Mouse (Mus musculus) stomach, postnatal 0 days (tissue): ENCODE results near the gene Dyrk1a. TPM values are rescaled to one million over a fixed set of nuclear protein-coding genes. Genes with fewer than 3 reads are reported as not detected.
A peak's percentile ranks its signal among the peaks of the same experiment; 100 is the strongest.

Experiments used
- ATAC-seq: fragments of 200-750 bp; cut with Nextera tagmentation; 2 replicates; pipeline ENCODE4 v1.8.0; 2017; ENCODE audit not compliant: low FRiP score, low TSS enrichment
- DNase-seq: peaks from one replicate; pipeline ENCODE4 v3.0.0-alpha.2; 2016; ENCODE audit warnings: low spot score
- H3K27ac ChIP-seq: fragments of 300-500 bp; sonication (generic); replicated peaks from 2 replicates; pipeline ENCODE4 v1.5.1; 2014; ENCODE audit warnings: mild to moderate bottlenecking, control low read depth
- H3K27me3 ChIP-seq: fragments of 300-500 bp; sonication (generic); 2 replicates; pipeline ENCODE4 v1.6.1; 2014; ENCODE audit warnings: low read length; ENCODE audit not compliant: control insufficient read depth, insufficient read depth
- H3K36me3 ChIP-seq: fragments of 300-500 bp; sonication (generic); 2 replicates; pipeline ENCODE4 v1.6.1; 2014; ENCODE audit warnings: low read length, mixed read lengths; ENCODE audit not compliant: control insufficient read depth, insufficient read depth
- H3K4me1 ChIP-seq: fragments of 300-500 bp; sonication (generic); replicated peaks from 2 replicates; pipeline ENCODE4 v1.6.1; 2014; ENCODE audit warnings: antibody characterized with exemption; ENCODE audit not compliant: control insufficient read depth, insufficient read depth
- H3K4me2 ChIP-seq: fragments of 300-500 bp; sonication (generic); replicated peaks from 2 replicates; pipeline ENCODE4 v1.6.1; 2014; ENCODE audit warnings: low read depth, mild to moderate bottlenecking, control low read depth, moderate library complexity
- H3K4me3 ChIP-seq: fragments of 300-500 bp; sonication (generic); 2 replicates; pipeline ENCODE4 v1.5.1; 2014; ENCODE audit warnings: low read depth, low read length, control low read depth
- H3K9ac ChIP-seq: fragments of 300-500 bp; sonication (generic); 2 replicates; pipeline ENCODE4 v1.6.1; 2014; ENCODE audit warnings: mild to moderate bottlenecking, low read length, control low read depth, mixed read lengths
- H3K9me3 ChIP-seq: fragments of 300-500 bp; sonication (generic); 2 replicates; pipeline ENCODE4 v1.6.1; 2016; ENCODE audit warnings: low read length; ENCODE audit not compliant: control insufficient read depth
- CTCF ChIP-seq: IDR thresholded peaks from 2 replicates; pipeline ENCODE4 v1.5.1; 2016; ENCODE audit warnings: antibody characterized with exemption, low read depth, mild to moderate bottlenecking, moderate library complexity
- EP300 ChIP-seq: optimal IDR thresholded peaks from 2 replicates; pipeline ENCODE3; 2016; ENCODE audit warnings: antibody characterized with exemption
- WGBS: fragments of 180-500 bp; shearing (Covaris S2); extraction: QIAGEN DNeasy Blood & Tissue Kit; methylation state at CpG from one replicate; pipeline ENCODE4 v1.1.7; 2014; 5-methylcytosine and 5-hydroxymethylcytosine counted together
- polyA plus RNA-seq: library from polyadenylated mRNA; unstranded; fragments of >200 nt; fragmentation: Nextera tagmentation; extraction: Ambion mirVana; gene quantifications from 2 replicates; pipeline ENCODE4 v1.2.1, GENCODE M21; 2015

Dyrk1a gene
- polyA plus RNA-seq, 1 experiment from 2014 or later = 4.6 TPM

GRCm38 (mm10) chr16:94607468-94607867 lies 37.7 kb downstream of the Dyrk1a start:
- 23% methylated on average over 1 of the region's 1 CpGs for WGBS

DNA sequence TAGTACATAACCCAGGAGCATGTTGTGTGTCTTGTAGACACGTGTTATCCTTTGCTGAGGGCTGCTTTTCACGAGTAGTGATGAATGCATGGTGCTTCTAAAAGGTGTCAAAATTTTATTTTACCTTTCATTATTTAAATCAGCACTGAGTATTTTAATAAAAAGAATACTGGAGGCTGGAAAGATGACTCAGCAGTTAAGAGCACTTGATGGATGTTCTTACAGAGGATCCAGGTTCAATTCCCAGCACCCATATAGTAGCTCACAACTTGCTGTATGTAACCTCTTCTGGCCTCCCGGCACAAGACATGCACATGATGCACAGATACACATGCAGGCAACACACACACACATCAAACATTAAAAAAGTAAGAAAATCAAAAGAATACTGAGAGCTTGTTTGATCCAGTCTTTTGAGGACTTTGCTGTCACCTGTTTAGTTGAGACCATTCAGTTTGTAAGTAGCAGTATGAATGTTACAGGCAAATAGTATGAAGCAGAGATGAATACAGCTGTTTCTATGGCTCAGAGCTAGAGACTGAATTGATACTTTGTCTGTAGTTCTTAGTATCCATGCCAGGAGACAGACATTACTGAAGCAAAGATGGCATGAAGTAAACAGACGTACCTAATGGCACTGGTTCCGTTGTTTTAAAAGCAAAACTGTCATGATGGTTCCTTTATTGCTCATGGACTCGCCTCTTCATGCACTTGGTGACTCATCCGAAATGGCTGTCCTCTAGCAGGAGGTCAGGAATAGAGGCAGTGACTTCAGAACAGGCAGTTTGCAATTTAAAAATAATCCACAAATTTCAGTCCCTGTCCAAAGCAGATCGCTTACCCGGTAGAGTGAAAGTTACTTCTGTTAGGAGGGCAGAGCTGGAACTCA lies 39.1 kb downstream of the Dyrk1a start:
- H3K9me3 ChIP-seq = no peaks in the 10 kb centered on the region
- peak; percentile 50; the same call in 1 of the 2 replicates for ATAC-seq
- 0 out of 2 replicates have a peak overlapping the region, but pooled peaks have one; percentile 8 for H3K27ac ChIP-seq
- no peaks in the 10 kb centered on the region for H3K36me3 ChIP-seq
- TF ChIP-seq CTCF (no peak), EP300 (no peak)
- H3K4me1 ChIP-seq = peaks cover 5% of the 10 kb centered on the region; the same call in 1 of the 2 replicates
- H3K4me2 ChIP-seq = no peak overlapping the region
- 57% methylated on average over 9 of the region's 9 CpGs for WGBS
- DNase-seq = no peak
- no peak overlapping the region for H3K4me3 ChIP-seq
- no peak overlapping the region for H3K9ac ChIP-seq
- no peaks in the 10 kb centered on the region for H3K27me3 ChIP-seq

More at GRCm38 (mm10) chr16:94607468-94607867, 37.7 kb downstream of the Dyrk1a start:
- peaks cover 8% of the 10 kb centered on the region for H3K4me1 ChIP-seq
- no peak overlapping the region for H3K4me3 ChIP-seq
- H3K9ac ChIP-seq = no peak overlapping the region
- no peak overlapping the region for H3K4me2 ChIP-seq
- no peak for DNase-seq
- no peaks in the 10 kb centered on the region for H3K27me3 ChIP-seq
- peak; percentile 51; the same call in 1 of the 2 replicates for ATAC-seq
- H3K27ac ChIP-seq = peak overlapping the region; percentile 73
- H3K36me3 ChIP-seq = no peaks in the 10 kb centered on the region
- H3K9me3 ChIP-seq = no peaks in the 10 kb centered on the region
- TF ChIP-seq CTCF = no peak
- TF ChIP-seq EP300 = no peak

DNA sequence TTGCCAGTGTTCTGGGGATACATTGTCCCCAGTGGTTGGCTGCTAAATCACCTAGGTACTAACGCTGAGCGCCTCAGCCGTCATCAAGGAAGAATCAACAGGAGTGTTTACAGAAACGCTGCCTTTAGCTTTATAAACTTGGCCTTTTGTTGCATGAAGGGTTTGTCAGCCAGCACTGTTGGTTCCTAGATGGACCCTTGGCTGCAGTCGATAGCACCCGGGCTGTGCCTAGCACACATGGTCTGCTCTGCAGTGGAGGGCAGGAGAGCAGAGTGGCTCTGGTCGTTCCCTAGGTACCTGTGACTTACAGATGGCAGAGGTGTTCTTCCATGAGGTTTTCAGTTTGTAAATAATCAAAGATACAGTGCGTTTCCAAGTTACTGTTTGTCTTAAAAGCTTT lies 42.8 kb downstream of the Dyrk1a start:
- no peak overlapping the region for H3K27ac ChIP-seq
- H3K4me2 ChIP-seq = no peak overlapping the region
- ATAC-seq (0 out of 2 replicates have a peak, but pooled peaks have one; percentile 36), DNase-seq (no peak)
- no peak overlapping the region for H3K4me3 ChIP-seq
- H3K9ac ChIP-seq = no peak overlapping the region
- TF ChIP-seq EP300 (no peak), CTCF (no peak)
- whole genome bisulfite sequencing = 47% methylated on average over 8 of the region's 8 CpGs
- no peaks in the 10 kb centered on the region for H3K27me3 ChIP-seq
- no peaks in the 10 kb centered on the region for H3K36me3 ChIP-seq
- no peaks in the 10 kb centered on the region for H3K9me3 ChIP-seq
- peaks cover 2% of the 10 kb centered on the region; the same call in 1 of the 2 replicates for H3K4me1 ChIP-seq

GRCm38 (mm10) chr16:94617255-94617654 lies 47.4 kb downstream of the Dyrk1a start:
- no peak for DNase-seq
- 75% methylated on average over 6 of the region's 6 CpGs for WGBS
- no peak for ATAC-seq

GRCm38 (mm10) chr16:94618543-94618942 lies 48.7 kb downstream of the Dyrk1a start:
- H3K4me2 ChIP-seq = no peak overlapping the region
- peak; percentile 92 for TF ChIP-seq CTCF
- no peak for TF ChIP-seq EP300
- WGBS = 49% methylated on average over 10 of the region's 10 CpGs
- no peaks in the 10 kb centered on the region for H3K4me1 ChIP-seq
- H3K27ac ChIP-seq = peak overlapping the region; percentile 53
- no peaks in the 10 kb centered on the region for H3K36me3 ChIP-seq
- no peak overlapping the region for H3K9ac ChIP-seq
- DNase-seq (peak; percentile 66), ATAC-seq (peak; percentile 88)
- H3K4me3 ChIP-seq = no peak overlapping the region
- no peaks in the 10 kb centered on the region for H3K9me3 ChIP-seq
- no peaks in the 10 kb centered on the region for H3K27me3 ChIP-seq

More at GRCm38 (mm10) chr16:94617255-94617654, 47.4 kb downstream of the Dyrk1a start:
- no peak overlapping the region for H3K4me3 ChIP-seq
- peak overlapping the region; percentile 53; the same call in 1 of the 2 replicates for H3K27ac ChIP-seq
- H3K9me3 ChIP-seq = no peaks in the 10 kb centered on the region
- no peaks in the 10 kb centered on the region for H3K27me3 ChIP-seq
- no peak overlapping the region for H3K4me2 ChIP-seq
- TF ChIP-seq CTCF (no peak), EP300 (no peak)
- no peaks in the 10 kb centered on the region for H3K36me3 ChIP-seq
- H3K4me1 ChIP-seq = no peaks in the 10 kb centered on the region
- H3K9ac ChIP-seq = no peak overlapping the region

DNA sequence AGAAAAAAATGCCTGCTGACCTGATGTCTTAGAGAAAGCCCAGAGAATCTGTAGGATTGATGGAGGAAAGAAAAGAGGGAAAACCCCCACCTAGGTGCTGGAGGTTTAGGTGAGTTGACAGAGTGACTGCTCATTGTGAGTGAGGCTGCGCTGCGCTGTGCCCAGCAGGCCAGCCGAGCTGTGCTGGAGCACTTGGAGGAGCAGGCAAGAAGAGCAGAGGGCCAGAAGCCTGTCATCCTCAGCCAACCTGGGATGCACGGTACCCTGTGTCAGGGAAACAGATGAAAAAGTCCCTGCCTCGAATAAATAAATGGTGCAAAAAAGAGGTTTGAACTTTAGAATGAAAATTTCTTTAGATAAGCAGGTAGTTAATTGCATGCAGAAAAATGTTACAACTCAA lies 49.5 kb downstream of the Dyrk1a start:
- Histone ChIP-seq H3K27ac (no peak overlapping the region), H3K36me3 (no peaks in the 10 kb centered on the region), H3K27me3 (no peaks in the 10 kb centered on the region), H3K9me3 (no peaks in the 10 kb centered on the region), H3K4me1 (no peaks in the 10 kb centered on the region), H3K4me3 (no peak overlapping the region), H3K4me2 (no peak overlapping the region), H3K9ac (no peak overlapping the region)
- no peak for ATAC-seq
- DNase-seq = no peak
- WGBS = 88% methylated on average over 5 of the region's 5 CpGs
- TF ChIP-seq CTCF (no peak), EP300 (no peak)
